Mouse (Mus musculus) mouse trophoblast stem cell (cell line): ENCODE measurements around the gene S100z.

Experiments used
- in situ Hi-C, 2 experiments: fragments of 300-500 bp; cut with MseI, MboI; formaldehyde crosslinking; loops; 2 replicates in 1 of 2; 3 replicates in 1 of 2; pipeline ENCODE4 v1.15.1; 2025

Gene S100z

GRCm38 (mm10) chr13:95478671-95479413, at the start of gene S100z:
Gene S100z, minus strand, starts transcription at chr13:95478721.
- in situ Hi-C loops: no loop called here

- in situ Hi-C loops: no loop called here
Observed at GRCm38 (mm10) chr13:95524674-95525491, 46.4 kb upstream of the S100z start, which contains the start of gene F2rl1. Gene F2rl1, minus strand, starts transcription at chr13:95525227.

GRCm38 (mm10) chr13:95524424-95524673, 45.8 kb upstream of the S100z start:
- in situ Hi-C loops: no loop called here

DNA sequence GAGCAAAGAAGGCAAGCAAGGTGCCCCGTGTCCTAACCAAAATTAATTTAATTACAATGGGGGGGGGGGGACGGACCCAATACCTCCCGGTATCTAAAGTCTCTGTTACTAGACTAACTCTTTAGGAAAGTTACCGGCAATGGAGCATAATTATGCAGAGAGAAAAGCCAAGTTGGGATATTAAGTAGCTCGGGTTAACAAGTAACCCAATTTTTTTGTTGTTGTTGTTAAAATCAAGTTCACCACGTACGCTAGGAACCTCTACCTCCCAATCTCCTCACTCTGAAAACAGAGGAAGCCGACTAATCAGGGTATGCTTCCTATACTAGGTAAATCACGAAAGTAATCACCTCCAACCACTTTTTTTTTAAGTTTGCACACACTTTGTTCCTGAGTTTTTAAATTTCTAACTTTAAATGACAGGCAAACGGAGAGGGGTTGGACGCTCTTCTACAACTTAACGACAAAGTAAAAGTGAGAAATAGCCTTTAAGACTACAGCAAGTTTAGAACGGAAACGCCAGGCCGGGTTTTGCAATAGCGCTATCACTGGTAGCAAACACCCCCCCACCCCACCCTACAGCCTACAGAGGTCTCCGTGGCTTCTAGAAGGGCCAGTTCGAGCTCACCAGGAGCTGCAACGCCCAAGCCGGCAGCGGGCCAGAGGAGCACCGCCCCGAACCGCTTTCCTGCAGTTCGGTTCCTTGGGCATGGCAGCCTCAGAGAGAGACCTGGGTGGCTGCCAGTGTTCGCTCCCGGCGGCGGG, 45.3 kb upstream of the S100z start:
- in situ Hi-C loops: no loop called here

DNA sequence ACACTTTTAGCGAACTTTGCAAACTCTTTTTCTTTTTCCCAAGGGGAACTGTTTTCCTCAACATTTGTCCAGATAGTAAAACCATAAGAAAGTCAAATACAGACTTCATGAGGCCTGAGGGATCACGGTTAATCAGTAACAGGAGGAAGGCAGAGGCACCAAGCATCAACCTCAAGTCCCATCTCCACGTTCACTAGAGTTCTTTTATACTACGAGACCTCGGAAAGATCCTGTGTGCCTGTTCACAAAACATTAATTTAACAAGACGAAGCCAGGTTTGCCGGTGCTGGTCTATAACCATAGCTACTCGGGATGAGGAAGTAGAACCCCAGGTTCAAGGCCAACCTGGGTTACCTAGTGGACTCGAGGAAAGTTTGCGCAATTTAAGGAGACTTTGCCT, 43.7 kb upstream of the S100z start:
- in situ Hi-C loops: no loop called here

DNA sequence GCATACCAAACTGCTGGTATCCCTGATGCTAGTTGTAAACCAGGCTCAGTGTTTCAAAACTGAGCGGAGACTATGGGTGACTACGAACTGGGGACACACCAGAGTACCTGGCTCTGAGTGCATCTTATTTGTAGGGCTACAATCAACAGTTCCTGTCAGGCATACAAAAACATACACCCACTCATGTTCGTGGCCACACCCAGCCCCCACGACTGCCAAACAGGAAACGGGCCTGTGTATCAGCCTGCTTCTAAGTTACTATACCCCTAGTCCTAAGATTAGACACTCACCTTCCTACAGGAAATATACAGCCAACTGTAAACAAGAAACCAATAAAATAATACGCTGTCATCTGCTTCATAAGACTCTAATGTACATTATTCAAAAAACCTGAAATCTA, 42.5 kb upstream of the S100z start:
- in situ Hi-C loops: no loop called here

GRCm38 (mm10) chr13:95514756-95515155, 36.2 kb upstream of the S100z start:
- in situ Hi-C loops: no loop called here

DNA sequence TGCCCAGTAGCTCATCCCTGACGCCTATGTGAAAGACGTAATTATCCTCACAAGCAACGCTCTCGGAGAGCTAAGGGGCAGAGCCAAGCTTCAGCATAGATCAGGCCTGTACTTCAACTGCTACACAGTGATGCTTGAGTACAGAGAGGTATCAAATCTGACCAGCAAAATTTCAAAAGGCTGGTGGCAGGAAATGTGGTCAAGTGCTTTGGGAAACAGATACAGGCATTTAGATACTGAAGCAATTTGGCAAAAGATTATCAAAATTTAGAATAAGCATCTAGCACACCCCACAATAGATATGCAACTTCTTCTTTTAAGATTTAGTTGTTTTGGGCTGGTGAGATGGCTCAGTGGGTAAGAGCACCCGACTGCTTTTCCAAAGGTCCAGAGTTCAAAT, 31.5 kb upstream of the S100z start:
- in situ Hi-C loops: no loop called here

DNA sequence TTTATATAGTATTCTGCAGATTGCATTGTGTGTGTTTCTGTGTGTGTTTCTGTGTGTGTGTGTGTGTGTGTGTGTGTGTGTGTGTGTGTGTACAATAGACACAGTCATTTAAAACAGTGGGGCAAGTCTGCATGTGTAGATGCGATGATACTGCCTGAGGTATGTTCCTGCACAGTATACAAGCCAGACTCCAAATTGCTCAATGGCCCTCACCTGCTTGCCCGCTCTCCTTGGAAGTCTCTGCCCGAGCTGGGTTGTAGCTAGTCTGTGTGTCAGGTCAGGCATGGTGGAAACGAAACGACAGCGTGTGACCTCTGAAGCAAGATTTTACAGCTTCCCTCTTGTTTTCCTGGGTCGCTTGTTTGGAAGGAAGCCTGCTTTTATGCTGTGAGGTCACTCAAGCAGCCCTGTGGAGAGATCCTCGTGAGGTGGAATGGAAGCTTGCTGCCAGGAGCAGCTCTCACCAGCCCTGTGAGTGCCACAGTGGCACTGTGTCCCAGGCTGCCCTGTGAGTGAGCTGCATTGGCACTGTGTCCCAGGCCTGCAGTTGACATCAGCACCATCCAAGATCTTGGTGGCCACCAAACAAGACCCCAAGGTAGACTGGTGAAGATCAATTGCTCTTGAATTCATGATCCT, 24.9 kb upstream of the S100z start:
- in situ Hi-C loops: no loop called here

GRCm38 (mm10) chr13:95496601-95497000, 18.1 kb upstream of the S100z start:
- in situ Hi-C loops: no loop called here

DNA sequence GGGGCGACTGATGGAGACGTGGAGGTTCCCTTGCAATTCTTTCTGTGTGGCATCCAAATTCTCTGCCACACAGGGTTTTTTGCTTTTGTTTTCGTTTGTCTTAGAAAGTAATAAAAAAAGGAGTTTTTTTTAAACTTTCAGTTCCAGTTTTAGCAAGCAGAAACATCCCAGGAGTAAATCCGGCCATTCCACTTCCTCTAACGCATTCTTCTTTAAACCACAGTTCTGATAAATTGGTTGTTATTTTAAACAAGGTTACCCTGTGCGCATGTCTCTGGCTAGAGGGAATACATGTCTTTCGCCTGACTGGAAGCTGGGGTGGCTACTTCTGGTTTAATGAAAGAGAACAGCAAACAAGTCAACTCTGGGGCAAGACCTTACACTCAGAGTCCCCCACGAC, 16.3 kb upstream of the S100z start:
- in situ Hi-C loops: no loop called here

GRCm38 (mm10) chr13:95493296-95493695, 14.8 kb upstream of the S100z start:
- in situ Hi-C loops: no loop called here

DNA sequence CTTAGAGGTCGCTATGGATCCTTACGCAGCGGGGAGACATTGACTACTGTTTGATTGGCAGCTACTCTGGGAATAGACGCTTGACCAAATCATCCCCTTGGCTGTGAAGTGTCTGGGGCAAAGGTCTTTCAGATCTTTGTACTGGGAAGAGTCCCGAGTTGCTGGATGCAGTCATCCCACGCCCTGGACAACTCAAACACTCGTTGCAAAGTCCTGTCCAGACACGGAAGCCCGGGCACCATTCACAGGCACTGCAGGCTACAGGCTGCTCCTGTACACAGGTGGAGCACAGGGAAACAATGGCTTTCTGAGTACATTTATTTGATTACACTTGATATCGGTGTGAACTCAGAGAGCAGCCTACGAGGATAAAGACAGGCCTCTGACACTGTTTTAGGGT, 12.8 kb upstream of the S100z start:
- in situ Hi-C loops: no loop called here

- in situ Hi-C loops: no loop called here
Observed at GRCm38 (mm10) chr13:95484664-95485063, 6.1 kb upstream of the S100z start.

DNA sequence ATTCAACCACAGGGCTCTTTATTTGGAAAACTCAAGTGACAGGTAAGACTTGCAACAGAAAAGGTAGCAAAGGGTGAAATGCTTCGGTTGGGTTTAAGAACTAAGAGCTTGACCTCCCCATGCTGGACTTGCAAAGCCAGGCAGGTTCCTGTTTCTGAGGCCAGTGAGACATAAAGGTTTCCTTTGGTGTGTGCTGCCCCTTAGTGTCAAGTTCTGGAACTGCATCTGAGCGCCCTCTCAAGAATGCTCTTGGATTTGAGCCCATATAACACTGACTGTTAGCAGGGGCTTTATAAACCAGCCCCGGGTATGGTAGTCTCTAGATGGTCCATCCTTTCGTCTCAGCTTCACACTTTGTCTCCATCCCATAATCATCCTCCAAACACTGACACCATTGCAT, 2.9 kb upstream of the S100z start:
- in situ Hi-C loops: no loop called here

- in situ Hi-C loops: no loop called here
Observed at GRCm38 (mm10) chr13:95477173-95477572, 1.3 kb downstream of the S100z start.

GRCm38 (mm10) chr13:95475124-95475523, 3.4 kb downstream of the S100z start:
- in situ Hi-C loops: no loop called here

DNA sequence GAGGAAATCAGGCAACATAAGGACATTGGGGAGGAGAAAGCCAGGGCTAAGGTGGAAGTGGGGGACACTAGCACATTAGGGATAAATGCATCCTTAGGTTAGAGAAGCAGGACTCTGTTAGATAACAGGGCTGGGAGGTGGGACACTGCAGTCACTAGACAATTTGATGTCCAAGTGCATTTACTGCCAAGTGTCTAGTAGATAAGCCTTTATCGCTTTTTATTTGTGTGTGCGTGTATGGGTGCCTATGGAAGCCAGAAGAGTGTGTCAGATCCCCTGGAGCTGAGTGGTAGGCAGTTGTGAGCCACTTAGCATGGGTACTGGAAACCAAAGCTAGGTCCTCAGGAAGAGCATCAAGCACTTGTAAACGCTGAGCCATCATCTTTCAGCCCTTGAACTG, 4.2 kb downstream of the S100z start:
- in situ Hi-C loops: loop anchor here (5.0 kb wide), 2 partner anchors 82 to 87 kb away; no protein-coding TSS in a partner anchor

GRCm38 (mm10) chr13:95470970-95471369, 7.6 kb downstream of the S100z start:
- in situ Hi-C loops: loop anchor here (5.0 kb wide), 2 partner anchors 79 to 84 kb away; no protein-coding TSS in a partner anchor

DNA sequence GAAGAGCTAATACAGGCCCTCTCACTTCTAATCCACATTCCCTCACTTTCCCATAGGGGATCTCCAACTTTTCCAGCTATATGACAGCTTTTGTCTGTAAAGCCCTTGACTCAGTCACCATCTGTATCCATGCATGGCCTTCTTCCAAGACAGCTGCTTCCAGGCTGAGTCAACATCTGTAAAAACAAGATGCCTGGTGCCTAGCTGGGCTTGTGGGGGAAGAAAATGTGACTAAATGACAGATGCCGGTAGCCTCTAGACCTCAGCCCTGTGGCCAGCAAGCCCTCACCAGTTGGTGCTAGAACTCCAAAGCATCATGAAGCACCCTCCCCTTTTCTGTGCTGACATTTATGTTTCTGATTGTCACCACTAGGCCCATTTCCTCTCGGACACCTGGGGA, 27.0 kb downstream of the S100z start:
- in situ Hi-C loops: no loop called here

DNA sequence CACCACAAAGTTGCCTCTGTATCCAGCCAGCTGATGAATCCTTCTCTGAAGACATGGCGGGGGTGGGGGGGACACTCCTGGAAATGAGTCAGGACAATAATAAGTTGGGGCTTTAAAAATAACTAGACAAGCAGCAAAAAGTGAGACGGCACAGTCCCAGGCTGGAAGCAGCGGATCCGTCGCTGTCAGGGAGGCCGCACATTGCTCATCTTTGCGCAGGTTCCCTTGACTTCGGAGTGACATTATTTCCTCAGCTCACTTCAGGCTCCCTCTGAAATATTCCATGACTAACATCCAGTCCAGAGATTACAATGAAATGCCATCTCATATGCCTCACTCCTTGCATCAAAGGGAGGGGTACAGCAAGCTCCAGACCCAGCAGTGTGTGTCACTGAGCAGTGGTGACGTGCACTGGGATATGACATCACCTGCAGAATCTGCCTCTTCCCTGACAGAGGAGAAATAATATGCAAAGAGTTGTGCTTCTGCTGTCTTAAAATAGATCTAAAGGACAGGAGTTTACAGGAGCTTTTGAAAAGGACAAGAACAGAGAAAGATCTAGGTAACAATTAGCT, 27.8 kb downstream of the S100z start:
- in situ Hi-C loops: no loop called here

GRCm38 (mm10) chr13:95449730-95450129, 28.8 kb downstream of the S100z start:
- in situ Hi-C loops: no loop called here
